Mouse (Mus musculus): ENCODE results near the gene Trmt10a. TPM values are rescaled to one million over a fixed set of nuclear protein-coding genes. Genes with fewer than 3 reads are reported as not detected.

Gene Trmt10a
- total RNA-seq, 2 experiments from 2014 or later, result 1.6 to 2.1 TPM

GRCm38 (mm10) chr3:138183371-138183770 is 40.1 kb downstream of the Trmt10a start:
- Histone ChIP-seq H3K27ac (no peak overlapping the region), H3K4me3 (no peak overlapping the region)
- intact Hi-C loops (cut with DNase I), result no loop called here
- no peak for TF ChIP-seq CTCF (IDR thresholded peaks at IDR 0.05)
- no peak for DNase-seq

- Histone ChIP-seq H3K4me3 (no peak overlapping the region), H3K27ac (no peak overlapping the region)
- TF ChIP-seq CTCF (IDR thresholded peaks at IDR 0.05), result no peak
- no peak for DNase-seq
- intact Hi-C loops (cut with DNase I), result no loop called here
These were observed 42.0 kb downstream of the Trmt10a start for GRCm38 (mm10) chr3:138185290-138185689.

GRCm38 (mm10) chr3:138185995-138186930 is 43.0 kb downstream of the Trmt10a start:
- no peak for DNase-seq
- TF ChIP-seq CTCF (IDR thresholded peaks at IDR 0.05), result no peak
- intact Hi-C loops (cut with DNase I), result no loop called here
- H3K27ac ChIP-seq, result no peak overlapping the region
- H3K4me3 ChIP-seq, result no peak overlapping the region

GRCm38 (mm10) chr3:138192260-138192659 is 49.0 kb downstream of the Trmt10a start:
- no peak for TF ChIP-seq CTCF (IDR thresholded peaks at IDR 0.05)
- Histone ChIP-seq H3K4me3 (no peak overlapping the region), H3K27ac (peak overlapping the region; percentile 24; the same call in 1 of the 2 replicates)
- intact Hi-C loops (cut with DNase I), result no loop called here
- peak; percentile 19 for DNase-seq

- no peak for TF ChIP-seq CTCF (IDR thresholded peaks at IDR 0.05)
- Histone ChIP-seq H3K27ac (no peak within 1 kb of the TSS), H3K4me3 (no peak within 1 kb of the TSS)
- no peak for DNase-seq
- intact Hi-C loops (cut with DNase I), result no loop called here
These were observed 50.5 kb downstream of the Trmt10a start, which contains the start of gene 4930579F01Rik for GRCm38 (mm10) chr3:138193683-138194302. Gene 4930579F01Rik (minus strand): TSS chr3:138193825.

GRCm38 (mm10) chr3:138197093-138197492 is 53.8 kb downstream of the Trmt10a start:
- DNase-seq, result peak; percentile 57

GRCm38 (mm10) chr3:138197556-138197955 is 54.3 kb downstream of the Trmt10a start:
- no peak for TF ChIP-seq CTCF (IDR thresholded peaks at IDR 0.05)
- intact Hi-C loops (cut with DNase I), result loop anchor here (5.0 kb wide), 1 partner anchor 245 kb away; the partner anchor contains the start of gene Adh5
- peak overlapping the region; percentile 63 for H3K27ac ChIP-seq
- H3K4me3 ChIP-seq, result peak overlapping the region; percentile 68
- DNase-seq, result peak; percentile 28

More at GRCm38 (mm10) chr3:138197093-138197492, 53.8 kb downstream of the Trmt10a start:
- H3K4me3 ChIP-seq, result peak overlapping the region; percentile 68
- no peak for TF ChIP-seq CTCF (IDR thresholded peaks at IDR 0.05)
- peak overlapping the region; percentile 63 for H3K27ac ChIP-seq
- intact Hi-C loops (cut with DNase I), result loop anchor here (5.0 kb wide), 1 partner anchor 245 kb away; the partner anchor contains the start of gene Adh5

- Histone ChIP-seq H3K4me3 (peak overlapping the region; percentile 68), H3K27ac (no peak overlapping the region; the same call in 1 of the 2 replicates)
- TF ChIP-seq CTCF (IDR thresholded peaks at IDR 0.05), result peak; percentile 95
- DNase-seq, result peak; percentile 88
- intact Hi-C loops (cut with DNase I), result loop anchor here (5.0 kb wide), 1 partner anchor 244 kb away; the partner anchor contains the start of gene Adh5
These were observed 54.9 kb downstream of the Trmt10a start for GRCm38 (mm10) chr3:138197973-138198721.

- TF ChIP-seq CTCF (IDR thresholded peaks at IDR 0.05), result no peak
- intact Hi-C loops (cut with DNase I), result loop anchor here (5.0 kb wide), 1 partner anchor 244 kb away; the partner anchor contains the start of gene Adh5
- no peak overlapping the region for H3K27ac ChIP-seq
- H3K4me3 ChIP-seq, result no peak overlapping the region
- DNase-seq, result no peak
These were observed 55.4 kb downstream of the Trmt10a start for GRCm38 (mm10) chr3:138198722-138199068.

- DNase-seq, result no peak
- intact Hi-C loops (cut with DNase I), result no loop called here
- TF ChIP-seq CTCF (IDR thresholded peaks at IDR 0.05), result no peak
- Histone ChIP-seq H3K4me3 (no peak overlapping the region), H3K27ac (no peak overlapping the region)
These were observed 65.6 kb downstream of the Trmt10a start for GRCm38 (mm10) chr3:138208821-138209220.

Other genes starting within 250 kb of the Trmt10a start
- 10 to 100 TPM; 45.9 to 53.1 TPM for gene Lamtor3, start 224.9 kb upstream of the Trmt10a start, total RNA-seq (2021)
- gene Dapp1, start 161.9 kb upstream of the Trmt10a start, total RNA-seq (2021), result 1 to 10 TPM in 1 of 2 experiments, under 1 TPM in 1; 0.84 to 2.0 TPM
- 100 to 1,000 TPM; 120 to 128 TPM for gene 1110002E22Rik, start 78.4 kb upstream of the Trmt10a start, total RNA-seq (2021)
- 1 to 10 TPM; 1.3 to 1.8 TPM for gene Gm5105, start 76.1 kb upstream of the Trmt10a start, total RNA-seq (2021)
- gene Mttp, start 1.5 kb downstream of the Trmt10a start, total RNA-seq (2021), result 1 to 10 TPM; 1.0 to 2.0 TPM
- gene 4930579F01Rik, start 50.4 kb downstream of the Trmt10a start, total RNA-seq (2021), result not detected
- gene Adh7, start 74.3 kb downstream of the Trmt10a start, total RNA-seq (2021), result under 1 TPM; 0.48 to 0.53 TPM
- gene Adh1, start 117.5 kb downstream of the Trmt10a start, total RNA-seq (2021), result 10 to 100 TPM; 19.3 to 27.8 TPM
- not detected for gene Adh6a, start 169.8 kb downstream of the Trmt10a start, total RNA-seq (2021)
- not detected for gene Adh6b, start 198.3 kb downstream of the Trmt10a start, total RNA-seq (2021)

Measured in gastrocnemius, adult 2 months (tissue).